Mouse (Mus musculus): ENCODE results near the gene Tmem86a.
A peak's percentile ranks its signal among the peaks of the same experiment; 100 is the strongest.

Tmem86a gene

DNA sequence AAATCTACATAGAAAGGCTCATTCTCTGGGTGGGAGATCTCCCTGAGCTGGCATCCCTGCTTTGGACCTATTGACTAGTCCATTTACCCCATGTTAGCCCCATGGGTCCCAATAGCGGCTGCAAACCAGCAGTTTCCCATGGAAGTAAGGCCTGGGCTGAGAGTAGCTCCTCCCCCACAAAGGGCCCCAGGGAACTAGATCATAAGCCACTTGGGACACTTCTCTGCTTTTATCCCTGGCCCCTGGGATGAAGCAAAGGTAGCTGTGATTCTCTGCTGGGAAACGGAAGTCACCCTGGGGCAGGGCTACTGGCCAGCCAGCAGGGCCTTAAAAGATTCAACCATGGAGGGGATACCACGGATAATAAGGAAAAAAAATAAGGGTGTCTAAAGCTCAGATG, 26.3 kb downstream of the Tmem86a start:
- DNase-seq (ENCODE audit: low spot score) = no peak

GRCm38 (mm10) chr7:47077451-47077850, 27.1 kb downstream of the Tmem86a start:
- DNase-seq (ENCODE audit: low spot score) = peak; percentile 32

DNA sequence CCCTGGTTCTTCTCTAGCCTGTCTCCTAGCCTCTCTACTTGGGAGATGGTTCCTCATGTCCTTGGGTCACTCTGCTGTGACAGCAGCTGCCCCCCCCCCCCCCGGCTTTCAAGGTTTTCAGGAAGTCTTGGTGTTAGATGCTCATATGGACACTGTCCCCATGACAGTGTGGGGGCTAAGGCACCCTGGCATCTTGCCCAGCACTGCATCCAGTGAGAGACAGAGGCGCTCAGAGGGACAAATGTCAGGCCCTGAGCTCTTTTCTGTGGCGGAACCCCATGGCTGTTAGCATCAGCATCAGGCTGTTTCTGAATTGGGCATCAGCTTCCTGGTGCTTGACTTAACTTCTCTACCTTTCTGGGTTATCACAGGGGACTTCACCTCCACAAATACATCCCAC, 30.5 kb downstream of the Tmem86a start:
- no peak for DNase-seq (ENCODE audit: low spot score)

GRCm38 (mm10) chr7:47081277-47081676, 30.9 kb downstream of the Tmem86a start:
- DNase-seq (ENCODE audit: low spot score) = peak; percentile 28

DNA sequence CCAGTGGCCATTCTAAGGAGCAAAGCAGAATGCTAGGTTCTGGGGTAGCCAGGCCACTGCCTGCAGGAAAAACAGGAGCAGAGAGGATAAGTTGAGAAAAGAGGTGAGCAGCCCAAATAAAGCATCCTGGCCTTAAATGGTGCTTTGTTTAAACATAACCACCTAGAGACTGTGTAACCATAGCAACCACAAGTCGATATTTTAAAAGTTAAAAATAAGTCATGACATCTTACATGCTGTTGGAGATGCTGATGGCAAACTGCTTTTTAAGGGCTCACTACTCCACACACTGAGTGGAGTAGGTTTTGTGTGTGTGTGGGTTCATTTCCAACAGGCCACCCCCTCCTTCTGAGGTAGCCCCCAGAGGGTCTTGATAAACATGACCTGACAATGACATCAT, 34.7 kb downstream of the Tmem86a start:
- DNase-seq (ENCODE audit: low spot score) = no peak

GRCm38 (mm10) chr7:47093935-47094334, 43.5 kb downstream of the Tmem86a start:
- DNase-seq (ENCODE audit: low spot score) = no peak

DNA sequence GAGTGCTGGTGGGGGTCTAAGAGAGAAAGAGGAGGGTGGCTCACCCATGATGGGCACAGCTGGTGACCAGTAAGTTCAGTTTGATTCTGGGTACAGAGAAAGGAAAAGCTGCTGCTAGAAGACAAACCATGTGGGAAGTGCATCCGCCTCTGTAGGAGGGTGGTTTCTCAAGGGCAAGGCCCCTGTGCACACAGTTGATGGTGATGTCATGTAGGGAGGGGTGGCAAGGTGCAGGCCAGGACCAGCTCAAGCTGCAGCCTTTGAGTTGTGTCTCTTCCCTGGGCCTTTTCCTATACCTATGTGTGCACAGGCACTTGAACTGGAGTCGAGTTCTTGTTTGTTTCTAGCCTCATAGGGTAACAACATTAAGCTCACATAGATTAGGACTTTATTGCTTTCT, 44.6 kb downstream of the Tmem86a start:
- DNase-seq (ENCODE audit: low spot score) = no peak

GRCm38 (mm10) chr7:47098044-47098443, 47.6 kb downstream of the Tmem86a start:
- no peak for DNase-seq (ENCODE audit: low spot score)

GRCm38 (mm10) chr7:47099306-47099705, 48.9 kb downstream of the Tmem86a start:
- DNase-seq (ENCODE audit: low spot score) = no peak

GRCm38 (mm10) chr7:47100615-47101014, 50.2 kb downstream of the Tmem86a start:
- DNase-seq (ENCODE audit: low spot score) = no peak

- no peak for DNase-seq (ENCODE audit: low spot score)
Observed at GRCm38 (mm10) chr7:47102970-47103369, 52.6 kb downstream of the Tmem86a start.

GRCm38 (mm10) chr7:47103671-47104414, 53.4 kb downstream of the Tmem86a start:
- peak; percentile 28 for DNase-seq (ENCODE audit: low spot score)

Measured in T-cell, adult 2 months (primary cell).